Mouse (Mus musculus) adipocyte (in vitro differentiated cells): ENCODE measurements around the gene Kcnh5.

ENCODE experiments used
- DNase-seq: peaks from one replicate; pipeline ENCODE4 v3.0.0-alpha.2; 2016; ENCODE audit warnings: low spot score

Kcnh5 gene

GRCm38 (mm10) chr12:75176691-75177645 lies at the start of gene Kcnh5:
Gene Kcnh5, minus strand, starts transcription at chr12:75177332.
- DNase-seq: no peak

- DNase-seq: no peak
Observed at GRCm38 (mm10) chr12:75223966-75224365, 46.8 kb upstream of the Kcnh5 start.

- no peak for DNase-seq
Observed at GRCm38 (mm10) chr12:75189413-75189812, 12.3 kb upstream of the Kcnh5 start.

GRCm38 (mm10) chr12:75182646-75183045 lies 5.5 kb upstream of the Kcnh5 start:
- no peak for DNase-seq

- DNase-seq: no peak
Observed at GRCm38 (mm10) chr12:75179491-75179890, 2.4 kb upstream of the Kcnh5 start.

- DNase-seq: no peak
Observed at GRCm38 (mm10) chr12:75177646-75178030, 506 bp upstream of the Kcnh5 start.

GRCm38 (mm10) chr12:75175931-75176565 lies 1.1 kb downstream of the Kcnh5 start:
- DNase-seq: no peak

GRCm38 (mm10) chr12:75170970-75171369 lies 6.2 kb downstream of the Kcnh5 start:
- DNase-seq: peak; percentile 40

- DNase-seq: no peak
Observed at GRCm38 (mm10) chr12:75153076-75153568, 24.0 kb downstream of the Kcnh5 start.

GRCm38 (mm10) chr12:75139792-75140191 lies 37.3 kb downstream of the Kcnh5 start:
- peak; percentile 12 for DNase-seq

GRCm38 (mm10) chr12:75091921-75092320 lies 85.2 kb downstream of the Kcnh5 start:
- no peak for DNase-seq

- no peak for DNase-seq
Observed at GRCm38 (mm10) chr12:75090957-75091356, 86.2 kb downstream of the Kcnh5 start.

- no peak for DNase-seq
Observed at GRCm38 (mm10) chr12:75077175-75077574, 100.0 kb downstream of the Kcnh5 start.

- no peak for DNase-seq
Observed at GRCm38 (mm10) chr12:75071043-75071442, 106.1 kb downstream of the Kcnh5 start.

- DNase-seq: no peak
Observed at GRCm38 (mm10) chr12:75062571-75062970, 114.6 kb downstream of the Kcnh5 start.

- DNase-seq: peak; percentile 34
Observed at GRCm38 (mm10) chr12:75061731-75062130, 115.4 kb downstream of the Kcnh5 start.

GRCm38 (mm10) chr12:75053731-75054130 lies 123.4 kb downstream of the Kcnh5 start:
- DNase-seq: no peak

- no peak for DNase-seq
Observed at GRCm38 (mm10) chr12:75036694-75037093, 140.4 kb downstream of the Kcnh5 start.

GRCm38 (mm10) chr12:75031970-75032864 lies 144.9 kb downstream of the Kcnh5 start:
- DNase-seq: no peak

GRCm38 (mm10) chr12:74971187-74971586 lies 205.9 kb downstream of the Kcnh5 start:
- DNase-seq: no peak

GRCm38 (mm10) chr12:74969420-74969819 lies 207.7 kb downstream of the Kcnh5 start:
- no peak for DNase-seq

- DNase-seq: no peak
Observed at GRCm38 (mm10) chr12:74966266-74966665, 210.9 kb downstream of the Kcnh5 start.
